In the genomic region with DNA sequence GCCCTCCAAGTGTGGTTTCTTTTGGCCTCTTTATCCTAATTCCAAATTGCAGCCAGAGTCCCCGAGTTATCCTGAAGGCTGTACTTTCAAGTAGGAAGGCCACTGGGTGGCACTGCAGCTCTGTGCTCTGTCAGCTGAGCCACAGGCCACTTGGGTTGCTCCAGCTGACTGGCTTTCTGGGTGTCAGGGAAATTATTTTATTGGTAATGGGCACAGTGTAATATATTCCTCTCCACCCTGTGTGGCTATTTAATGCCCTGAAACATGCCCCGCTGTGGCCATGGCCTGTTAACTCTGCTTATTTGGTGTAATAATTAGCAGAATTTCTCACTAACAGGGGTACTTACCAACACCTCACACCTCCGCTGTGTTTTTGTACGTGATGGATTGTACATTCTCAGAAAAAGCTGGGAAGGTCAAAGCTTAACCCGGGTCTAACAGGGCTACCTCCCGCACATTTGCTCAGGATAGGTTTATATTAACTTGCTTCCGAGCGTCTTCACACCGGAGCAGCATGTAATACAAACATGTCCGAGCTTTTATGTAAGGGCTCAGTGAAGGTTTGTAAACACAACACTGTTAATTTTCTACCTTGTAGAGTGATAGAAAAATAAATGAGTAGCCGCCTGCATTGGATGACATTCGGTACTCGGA, we compare ENCODE assay signal across 8 mouse cellular contexts.
DNase-seq lines count a peak whose midpoint lies in the region; ATAC-seq and TF ChIP-seq lines count a peak whose summit lies in the region.

No protein-coding gene starts in this region.

- H3K4me1 ChIP-seq in ES-E14 (ENCODE audit: control insufficient read depth in 2 of 2, insufficient read depth in 2 of 2, low read length in 2 of 2, poor library complexity in 1 of 2) = peaks cover 6 to 8% of the 10 kb centered on the region in 2 experiments; a peak in 1 of 4 replicates
- H3K4me1 ChIP-seq in forebrain, embryonic 15.5 days = peaks cover 26% of the 10 kb centered on the region
- H3K4me1 ChIP-seq in hindbrain, embryonic 10.5 days (replicated peaks) = peaks cover 87% of the 10 kb centered on the region
- H3K4me1 ChIP-seq in lung, embryonic 15.5 days = peaks cover 76% of the 10 kb centered on the region

- no peak overlapping the region for H3K4me3 ChIP-seq in ES-E14 (ENCODE audit: insufficient read depth in 1 of 2, low read depth in 1 of 2, low read length in 2 of 2, poor library complexity in 1 of 2, severe bottlenecking in 1 of 2)
- H3K4me3 ChIP-seq in forebrain, embryonic 15.5 days = no peak overlapping the region
- H3K4me3 ChIP-seq in hindbrain, embryonic 10.5 days = no peak overlapping the region
- no peak overlapping the region for H3K4me3 ChIP-seq in lung, embryonic 15.5 days

- no peak overlapping the region for H3K4me2 ChIP-seq in forebrain, embryonic 15.5 days (replicated peaks)
- H3K4me2 ChIP-seq in lung, embryonic 15.5 days = no peak overlapping the region

- peak; percentile 30 for DNase-seq in ES-E14 (ENCODE audit: low read depth, low spot score)
- peak; percentile 74 for DNase-seq in hindbrain, embryonic 10.5 days (ENCODE audit: low spot score)
- peak; percentile 61 for DNase-seq in layer of hippocampus, adult 9-10 months (ENCODE audit: low spot score)
- peak; percentile 89 for DNase-seq in retina, embryonic 14.5 days (ENCODE audit: low spot score)
- DNase-seq in thymus, postnatal 4 days = peak; percentile 82

- peak; percentile 57; the same call in 1 of the 2 replicates for ATAC-seq in cerebellum, adult (ENCODE audit: insufficient number of reproducible peaks, low FRiP score, low TSS enrichment)
- ATAC-seq in forebrain, embryonic 15.5 days (replicated peaks) = peak; percentile 61
- ATAC-seq in lung, embryonic 15.5 days (ENCODE audit: borderline replicate concordance, extremely low read depth, low FRiP score, low TSS enrichment) = no peak; the same call in 1 of the 2 replicates

- H3K9ac ChIP-seq in ES-E14 (ENCODE audit: insufficient read depth, low read depth, low read length, poor library complexity, severe bottlenecking) = no peak overlapping the region
- H3K9ac ChIP-seq in forebrain, embryonic 15.5 days (replicated peaks) = no peak overlapping the region
- no peak overlapping the region for H3K9ac ChIP-seq in lung, embryonic 15.5 days

- no peaks in the 10 kb centered on the region for H3K9me3 ChIP-seq in ES-E14 (ENCODE audit: control insufficient read depth, insufficient read depth, low read depth, low read length)
- no peaks in the 10 kb centered on the region for H3K9me3 ChIP-seq in forebrain, embryonic 15.5 days
- no peaks in the 10 kb centered on the region for H3K9me3 ChIP-seq in hindbrain, embryonic 10.5 days
- no peaks in the 10 kb centered on the region for H3K9me3 ChIP-seq in lung, embryonic 15.5 days

- no peaks in the 10 kb centered on the region for H3K36me3 ChIP-seq in ES-E14 (ENCODE audit: control insufficient read depth, insufficient read depth, low read length, poor library complexity, severe bottlenecking)
- no peaks in the 10 kb centered on the region for H3K36me3 ChIP-seq in forebrain, embryonic 15.5 days
- H3K36me3 ChIP-seq in hindbrain, embryonic 10.5 days = no peaks in the 10 kb centered on the region
- H3K36me3 ChIP-seq in lung, embryonic 15.5 days = no peaks in the 10 kb centered on the region

- in situ Hi-C loops in ES-E14 (cut with MboI; ENCODE audit: low sequenced_read_pairs in 2 of 2, unreplicated experiment in 2 of 2) = no loop called here

- WGBS in forebrain, embryonic 15.5 days = 78% methylated on average over 13 of the region's 13 CpGs
- WGBS in hindbrain, embryonic 10.5 days = 77% methylated on average over 13 of the region's 13 CpGs
- WGBS in lung, embryonic 15.5 days = 37% methylated on average over 13 of the region's 13 CpGs

- no peak overlapping the region for H3K27ac ChIP-seq in ES-E14 (ENCODE audit: insufficient read depth, low read depth, low read length, poor library complexity, severe bottlenecking)
- H3K27ac ChIP-seq in forebrain, embryonic 15.5 days (replicated peaks) = no peak overlapping the region
- H3K27ac ChIP-seq in hindbrain, embryonic 10.5 days = no peak overlapping the region
- H3K27ac ChIP-seq in lung, embryonic 15.5 days = peak overlapping the region; percentile 80; the same call in 1 of the 2 replicates

- peaks cover 4% of the 10 kb centered on the region; the same call in 1 of the 2 replicates for H3K27me3 ChIP-seq in forebrain, embryonic 15.5 days
- H3K27me3 ChIP-seq in hindbrain, embryonic 10.5 days (ENCODE audit: insufficient read depth, poor library complexity, severe bottlenecking) = peaks cover 22% of the 10 kb centered on the region; the same call in 1 of the 2 replicates
- no peaks in the 10 kb centered on the region for H3K27me3 ChIP-seq in lung, embryonic 15.5 days

TF ChIP-seq in ES-E14, 5 proteins besides CTCF, POLR2A, EP300 and RAD21:
- TF ChIP-seq CHD2 (IDR thresholded peaks at IDR 0.05; ENCODE audit: low read depth, low read length) (no peak), ZNF384 (IDR thresholded peaks at IDR 0.05; ENCODE audit: low read depth, low read length) (no peak), ZC3H11A (IDR thresholded peaks at IDR 0.05; ENCODE audit: borderline replicate concordance, low read depth, low read length) (peak; percentile 40), HCFC1 (IDR thresholded peaks at IDR 0.05; ENCODE audit: borderline replicate concordance, insufficient read depth, low read length) (no peak), MAFK (IDR thresholded peaks at IDR 0.05; ENCODE audit: insufficient read depth, low read depth, low read length) (no peak)

Comparison
In these comparisons a context has a peak if more than half of its experiments do, and no peak if none do; other contexts are left out.
1. DNase-seq: peak in every context shown above with its lines; median percentile 89 in retina, embryonic 14.5 days; 82 in thymus, postnatal 4 days; 74 in hindbrain, embryonic 10.5 days; 61 in layer of hippocampus, adult 9-10 months; 30 in ES-E14.